Mouse (Mus musculus): ENCODE measurements around the gene Cst6. TPM values are rescaled to one million over a fixed set of nuclear protein-coding genes. Genes with fewer than 3 reads are reported as not detected.
"Not testable (repeated sequence)": the region's sequence is repeated elsewhere in the genome, so short reads cannot be mapped to it uniquely, and the experiment has no call there.

Cst6 gene
- polyA plus RNA-seq (2015; fragmentation: Nextera tagmentation; extraction: Ambion mirVana), result 7.9 and 13.9 TPM in 2 replicates

- not testable (repeated sequence) for H3K9ac ChIP-seq; H3K4me1 ChIP-seq; H3K36me3 ChIP-seq; ATAC-seq (ENCODE audit: insufficient read depth, low FRiP score, low read depth); H3K27me3 ChIP-seq (replicated peaks); H3K27ac ChIP-seq; H3K9me3 ChIP-seq
- Histone ChIP-seq H3K4me3 (replicated peaks) (peak within 1 kb of the TSS; percentile 42), H3K4me2 (peak within 1 kb of the TSS; percentile 84)
- WGBS, result 61% methylated on average over 6 of the region's 6 CpGs
Observed at GRCm38 (mm10) chr19:5349502-5349873, at the start of gene Cst6. TSS of gene Cst6 (minus strand) at chr19:5349574.

GRCm38 (mm10) chr19:5395371-5395770 lies 46.0 kb upstream of the Cst6 start:
- H3K27me3 ChIP-seq (replicated peaks), result no peaks in the 10 kb centered on the region
- no peak overlapping the region for H3K9ac ChIP-seq
- no peak overlapping the region for H3K4me3 ChIP-seq (replicated peaks)
- WGBS, result 68% methylated on average over 4 of the region's 4 CpGs
- H3K27ac ChIP-seq, result no peak overlapping the region
- H3K9me3 ChIP-seq, result no peaks in the 10 kb centered on the region
- no peak for ATAC-seq (ENCODE audit: insufficient read depth, low FRiP score, low read depth)
- H3K36me3 ChIP-seq, result no peaks in the 10 kb centered on the region
- H3K4me2 ChIP-seq, result no peak overlapping the region
- peaks cover 3% of the 10 kb centered on the region; the same call in 1 of the 2 replicates for H3K4me1 ChIP-seq

GRCm38 (mm10) chr19:5394168-5394567 lies 44.8 kb upstream of the Cst6 start:
- H3K4me1 ChIP-seq, result peaks cover 9% of the 10 kb centered on the region
- peak; percentile 51; the same call in 1 of the 2 replicates for ATAC-seq (ENCODE audit: insufficient read depth, low FRiP score, low read depth)
- no peaks in the 10 kb centered on the region for H3K27me3 ChIP-seq (replicated peaks)
- H3K9ac ChIP-seq, result no peak overlapping the region
- no peaks in the 10 kb centered on the region for H3K9me3 ChIP-seq
- no peak overlapping the region for H3K4me2 ChIP-seq
- WGBS, result 48% methylated on average over 10 of the region's 10 CpGs
- peak overlapping the region; percentile 65 for H3K27ac ChIP-seq
- H3K4me3 ChIP-seq (replicated peaks), result no peak overlapping the region
- H3K36me3 ChIP-seq, result no peaks in the 10 kb centered on the region

GRCm38 (mm10) chr19:5392892-5393291 lies 43.5 kb upstream of the Cst6 start:
- H3K9ac ChIP-seq, result no peak overlapping the region
- H3K4me2 ChIP-seq, result no peak overlapping the region
- H3K27me3 ChIP-seq (replicated peaks), result no peaks in the 10 kb centered on the region
- H3K27ac ChIP-seq, result 0 out of 2 replicates have a peak overlapping the region, but pooled peaks have one; percentile 2
- H3K9me3 ChIP-seq, result no peaks in the 10 kb centered on the region
- H3K4me3 ChIP-seq (replicated peaks), result no peak overlapping the region
- ATAC-seq (ENCODE audit: insufficient read depth, low FRiP score, low read depth), result no peak
- peaks cover 9% of the 10 kb centered on the region for H3K4me1 ChIP-seq
- WGBS, result 43% methylated on average over 4 of the region's 4 CpGs
- H3K36me3 ChIP-seq, result no peaks in the 10 kb centered on the region

GRCm38 (mm10) chr19:5390416-5390815 lies 41.0 kb upstream of the Cst6 start:
- no peak for ATAC-seq (ENCODE audit: insufficient read depth, low FRiP score, low read depth)
- no peaks in the 10 kb centered on the region for H3K27me3 ChIP-seq (replicated peaks)
- peak overlapping the region; percentile 79 for H3K4me3 ChIP-seq (replicated peaks)
- peak overlapping the region; percentile 67 for H3K27ac ChIP-seq
- H3K9me3 ChIP-seq, result no peaks in the 10 kb centered on the region
- peaks cover 26% of the 10 kb centered on the region for H3K4me1 ChIP-seq
- 47% methylated on average over 8 of the region's 8 CpGs for WGBS
- peak overlapping the region; percentile 62 for H3K4me2 ChIP-seq
- H3K36me3 ChIP-seq, result peaks cover 4% of the 10 kb centered on the region; the same call in 1 of the 2 replicates
- peak overlapping the region; percentile 3; the same call in 1 of the 2 replicates for H3K9ac ChIP-seq

- no peaks in the 10 kb centered on the region for H3K27me3 ChIP-seq (replicated peaks)
- peak overlapping the region; percentile 3; the same call in 1 of the 2 replicates for H3K9ac ChIP-seq
- H3K4me2 ChIP-seq, result peak overlapping the region; percentile 62
- H3K4me3 ChIP-seq (replicated peaks), result peak overlapping the region; percentile 79
- H3K4me1 ChIP-seq, result peaks cover 26% of the 10 kb centered on the region
- H3K36me3 ChIP-seq, result peaks cover 12% of the 10 kb centered on the region
- WGBS, result 14% methylated on average over 12 of the region's 12 CpGs
- H3K27ac ChIP-seq, result peak overlapping the region; percentile 89
- no peaks in the 10 kb centered on the region for H3K9me3 ChIP-seq
- no peak for ATAC-seq (ENCODE audit: insufficient read depth, low FRiP score, low read depth)
Observed at GRCm38 (mm10) chr19:5389647-5390046, 40.3 kb upstream of the Cst6 start.

GRCm38 (mm10) chr19:5388588-5389242 lies 39.3 kb upstream of the Cst6 start, which contains the start of gene Sart1:
TSS of gene Sart1 (minus strand) at chr19:5388703.
- peak within 1 kb of the TSS; percentile 89 for H3K27ac ChIP-seq
- H3K4me3 ChIP-seq (replicated peaks), result peak within 1 kb of the TSS; percentile 79
- H3K9me3 ChIP-seq, result no peaks in the 10 kb centered on the region
- peak within 1 kb of the TSS; percentile 72 for H3K4me2 ChIP-seq
- peak within 1 kb of the TSS; percentile 66 for H3K9ac ChIP-seq
- H3K4me1 ChIP-seq, result peaks cover 26% of the 10 kb centered on the region
- 1% methylated on average over 43 of the region's 43 CpGs for WGBS
- peaks cover 21% of the 10 kb centered on the region for H3K36me3 ChIP-seq
- no peaks in the 10 kb centered on the region for H3K27me3 ChIP-seq (replicated peaks)
- peak; percentile 95 for ATAC-seq (ENCODE audit: insufficient read depth, low FRiP score, low read depth)

GRCm38 (mm10) chr19:5388011-5388441 lies 38.7 kb upstream of the Cst6 start:
- H3K36me3 ChIP-seq, result peaks cover 28% of the 10 kb centered on the region
- H3K9ac ChIP-seq, result peak overlapping the region; percentile 66
- peak overlapping the region; percentile 79 for H3K4me3 ChIP-seq (replicated peaks)
- peak overlapping the region; percentile 72 for H3K4me2 ChIP-seq
- WGBS, result under 1% methylated on average over 42 of the region's 43 CpGs
- no peaks in the 10 kb centered on the region for H3K9me3 ChIP-seq
- H3K4me1 ChIP-seq, result peaks cover 26% of the 10 kb centered on the region
- H3K27ac ChIP-seq, result peak overlapping the region; percentile 70
- ATAC-seq (ENCODE audit: insufficient read depth, low FRiP score, low read depth), result peak; percentile 25; the same call in 1 of the 2 replicates
- H3K27me3 ChIP-seq (replicated peaks), result no peaks in the 10 kb centered on the region

- no peak for ATAC-seq (ENCODE audit: insufficient read depth, low FRiP score, low read depth)
- peaks cover 61% of the 10 kb centered on the region for H3K36me3 ChIP-seq
- no peak overlapping the region for H3K4me2 ChIP-seq
- no peak overlapping the region for H3K4me3 ChIP-seq (replicated peaks)
- no peak overlapping the region for H3K9ac ChIP-seq
- peaks cover 19% of the 10 kb centered on the region for H3K4me1 ChIP-seq
- 93% methylated on average over 8 of the region's 8 CpGs for WGBS
- no peak overlapping the region for H3K27ac ChIP-seq
- H3K9me3 ChIP-seq, result no peaks in the 10 kb centered on the region
- no peaks in the 10 kb centered on the region for H3K27me3 ChIP-seq (replicated peaks)
Observed at GRCm38 (mm10) chr19:5384715-5385114, 35.3 kb upstream of the Cst6 start.

GRCm38 (mm10) chr19:5383326-5383725 lies 34.0 kb upstream of the Cst6 start:
- peaks cover 72% of the 10 kb centered on the region for H3K36me3 ChIP-seq
- no peak overlapping the region for H3K27ac ChIP-seq
- H3K9me3 ChIP-seq, result no peaks in the 10 kb centered on the region
- peaks cover 17% of the 10 kb centered on the region; the same call in 1 of the 2 replicates for H3K4me1 ChIP-seq
- no peak for ATAC-seq (ENCODE audit: insufficient read depth, low FRiP score, low read depth)
- no peak overlapping the region for H3K4me3 ChIP-seq (replicated peaks)
- no peak overlapping the region for H3K4me2 ChIP-seq
- H3K27me3 ChIP-seq (replicated peaks), result no peaks in the 10 kb centered on the region
- WGBS, result 93% methylated on average over 12 of the region's 12 CpGs
- H3K9ac ChIP-seq, result no peak overlapping the region

GRCm38 (mm10) chr19:5377446-5377845 lies 28.1 kb upstream of the Cst6 start:
- no peak for ATAC-seq (ENCODE audit: insufficient read depth, low FRiP score, low read depth)
- WGBS, result 91% methylated on average over 1 of the region's 1 CpGs
- H3K27ac ChIP-seq, result no peak overlapping the region
- no peaks in the 10 kb centered on the region for H3K27me3 ChIP-seq (replicated peaks)
- H3K9ac ChIP-seq, result no peak overlapping the region
- H3K9me3 ChIP-seq, result no peaks in the 10 kb centered on the region
- H3K4me2 ChIP-seq, result no peak overlapping the region
- H3K4me3 ChIP-seq (replicated peaks), result no peak overlapping the region
- H3K4me1 ChIP-seq, result no peaks in the 10 kb centered on the region
- H3K36me3 ChIP-seq, result peaks cover 48% of the 10 kb centered on the region

GRCm38 (mm10) chr19:5374748-5375147 lies 25.4 kb upstream of the Cst6 start:
- Histone ChIP-seq H3K4me1 (no peaks in the 10 kb centered on the region), H3K9me3 (no peaks in the 10 kb centered on the region), H3K4me3 (replicated peaks) (no peak overlapping the region), H3K27ac (no peak overlapping the region), H3K27me3 (replicated peaks) (no peaks in the 10 kb centered on the region), H3K4me2 (no peak overlapping the region), H3K9ac (no peak overlapping the region), H3K36me3 (peaks cover 38% of the 10 kb centered on the region)
- 67% methylated on average over 4 of the region's 4 CpGs for WGBS
- no peak; the same call in 1 of the 2 replicates for ATAC-seq (ENCODE audit: insufficient read depth, low FRiP score, low read depth)

Data from stomach, embryonic 15.5 days (tissue).